Mouse (Mus musculus) mature B cell (primary cell): ENCODE data around the gene Rapgefl1.
"Not testable (repeated sequence)": the region's sequence is repeated elsewhere in the genome, so short reads cannot be mapped to it uniquely, and the experiment has no call there.

Source experiments
- in situ Hi-C: fragments of 300-500 bp; cut with MboI; formaldehyde crosslinking; loops from 2 replicates; pipeline ENCODE4 v1.14.3; 2019

The Rapgefl1 gene

GRCm38 (mm10) chr11:98810686-98811085 is 25.9 kb upstream of the Rapgefl1 start:
- in situ Hi-C loops = no loop called here

DNA sequence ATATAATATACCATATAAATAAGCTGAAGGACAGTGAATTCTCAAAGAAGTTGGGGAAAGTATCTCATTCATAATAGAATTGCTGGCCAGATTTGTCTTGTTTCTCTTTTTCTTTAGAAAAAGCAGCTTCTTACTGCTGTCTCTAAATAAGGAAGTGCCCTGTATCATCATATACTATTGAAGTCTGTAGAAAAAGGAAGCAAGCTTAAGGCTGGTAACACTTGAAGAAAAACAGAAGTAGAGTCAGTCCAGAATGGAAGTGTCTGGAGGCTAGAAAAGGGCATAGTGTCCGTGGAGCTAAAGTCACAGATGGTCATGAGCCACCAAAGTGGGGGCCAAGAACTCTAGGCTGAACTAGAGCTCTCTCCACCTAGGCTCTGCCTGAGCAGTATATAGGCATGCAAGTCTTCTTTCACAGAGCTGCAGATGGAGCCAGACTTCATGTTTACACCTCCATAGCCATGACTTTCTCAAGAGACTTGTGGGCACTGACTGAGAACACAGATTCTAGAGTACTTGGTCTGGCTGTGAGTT is 19.8 kb upstream of the Rapgefl1 start:
- in situ Hi-C loops = no loop called here

DNA sequence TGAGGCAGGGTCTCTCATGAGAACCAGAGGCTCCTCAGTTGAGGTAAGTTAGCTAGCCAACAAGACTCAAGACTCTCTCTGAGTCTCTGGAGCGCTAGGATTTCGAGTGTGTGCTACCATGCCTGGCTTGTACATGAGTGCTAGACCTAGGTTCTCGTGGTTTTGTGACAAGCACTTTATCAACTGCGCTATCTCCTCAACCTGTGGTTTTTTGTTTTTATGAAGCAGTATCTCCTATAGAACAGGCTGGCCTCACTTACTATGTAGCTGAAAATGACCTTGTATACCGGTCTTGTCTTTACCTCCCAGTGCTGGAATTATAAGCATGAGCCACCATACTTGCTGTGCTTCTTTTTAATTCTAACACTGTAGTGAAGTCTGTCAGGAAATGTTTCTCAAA is 15.6 kb upstream of the Rapgefl1 start:
- in situ Hi-C loops = no loop called here

GRCm38 (mm10) chr11:98826071-98826470 is 10.5 kb upstream of the Rapgefl1 start:
- in situ Hi-C loops = not testable (repeated sequence)

DNA sequence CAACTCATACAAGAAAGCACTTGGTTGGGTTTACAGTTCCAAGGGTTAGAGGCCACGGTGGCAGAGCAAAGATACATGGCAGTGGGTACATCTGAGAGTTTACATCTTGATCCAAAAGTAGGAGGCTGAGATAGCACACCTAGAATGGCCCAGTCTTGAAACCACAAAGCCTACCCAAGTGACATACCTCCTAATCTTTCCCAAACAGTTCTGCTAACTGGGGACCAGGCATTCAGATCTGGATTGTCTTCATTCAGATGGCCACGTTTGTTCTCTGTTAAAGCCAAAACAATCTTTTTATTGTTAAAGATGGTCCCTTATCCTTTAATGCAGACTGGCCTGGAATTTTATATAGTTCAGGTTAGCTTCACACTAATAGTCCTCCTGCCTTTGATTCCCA is 8.7 kb upstream of the Rapgefl1 start:
- in situ Hi-C loops = no loop called here

- in situ Hi-C loops = no loop called here
These were observed 7.4 kb upstream of the Rapgefl1 start for GRCm38 (mm10) chr11:98829091-98829775.

GRCm38 (mm10) chr11:98829875-98830274 is 6.7 kb upstream of the Rapgefl1 start:
- in situ Hi-C loops = no loop called here

GRCm38 (mm10) chr11:98835296-98835695 is 1.3 kb upstream of the Rapgefl1 start:
- in situ Hi-C loops = no loop called here

DNA sequence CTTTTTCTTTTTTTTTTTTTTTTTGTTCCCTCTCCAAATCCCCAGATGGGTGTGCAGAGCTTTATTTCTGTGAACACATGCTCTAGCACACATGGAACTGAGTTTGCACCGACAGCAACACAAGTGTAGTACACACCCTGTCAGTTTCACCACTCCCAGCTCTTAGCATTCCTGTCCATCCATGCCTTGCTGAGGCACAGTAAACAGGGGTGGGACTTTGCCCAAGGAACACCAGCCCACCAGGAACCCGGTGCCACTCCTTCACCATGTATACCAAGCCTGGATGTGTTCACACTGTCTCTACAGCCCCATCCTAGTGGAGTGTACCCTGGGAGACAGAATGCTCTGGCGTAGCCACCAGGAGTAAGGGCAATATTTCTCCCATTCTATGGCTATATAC is 860 bp upstream of the Rapgefl1 start:
- in situ Hi-C loops = no loop called here

DNA sequence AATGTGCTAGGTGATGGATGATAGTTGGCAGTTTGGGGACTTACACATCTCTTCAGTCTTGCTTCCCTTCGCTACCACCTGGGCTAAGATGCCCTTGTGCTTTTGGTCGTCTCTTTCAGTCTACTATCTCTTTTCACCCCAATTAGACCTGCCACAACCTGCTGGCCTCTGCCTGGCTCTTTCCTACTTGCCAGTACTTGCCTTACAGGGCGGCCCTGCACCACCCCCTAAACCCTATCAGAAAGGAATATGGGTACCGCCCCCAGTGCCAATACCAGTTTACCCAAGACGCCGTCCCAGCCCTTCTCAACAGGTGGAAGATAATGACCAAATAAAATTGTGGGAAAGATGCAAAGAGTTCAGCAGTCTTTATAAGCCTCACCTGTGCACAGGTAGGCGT is 457 bp upstream of the Rapgefl1 start:
- in situ Hi-C loops = no loop called here

DNA sequence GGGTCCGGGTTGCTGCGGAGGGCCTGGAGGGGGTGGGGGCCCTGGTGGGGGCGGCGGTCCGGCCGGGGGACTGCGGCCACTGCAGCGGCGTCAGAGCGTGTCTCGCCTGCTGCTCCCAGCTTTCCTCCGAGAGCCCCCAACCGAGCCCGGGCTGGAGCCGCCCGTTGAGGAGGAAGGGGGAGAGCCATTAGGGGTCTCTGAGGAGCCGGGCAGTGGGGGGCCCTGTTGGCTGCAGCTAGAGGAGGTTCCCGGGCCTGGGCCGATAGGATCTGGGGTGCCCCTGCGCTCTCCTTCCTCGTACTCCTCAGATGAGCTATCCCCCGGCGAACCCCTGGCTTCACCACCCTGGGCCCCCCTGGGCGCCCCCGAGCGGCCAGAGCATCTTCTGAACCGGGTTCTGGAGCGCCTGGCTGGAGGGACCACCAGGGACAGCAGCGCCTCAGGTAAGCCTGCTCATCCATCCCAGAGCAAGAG is 683 bp downstream of the Rapgefl1 start:
- in situ Hi-C loops = no loop called here

DNA sequence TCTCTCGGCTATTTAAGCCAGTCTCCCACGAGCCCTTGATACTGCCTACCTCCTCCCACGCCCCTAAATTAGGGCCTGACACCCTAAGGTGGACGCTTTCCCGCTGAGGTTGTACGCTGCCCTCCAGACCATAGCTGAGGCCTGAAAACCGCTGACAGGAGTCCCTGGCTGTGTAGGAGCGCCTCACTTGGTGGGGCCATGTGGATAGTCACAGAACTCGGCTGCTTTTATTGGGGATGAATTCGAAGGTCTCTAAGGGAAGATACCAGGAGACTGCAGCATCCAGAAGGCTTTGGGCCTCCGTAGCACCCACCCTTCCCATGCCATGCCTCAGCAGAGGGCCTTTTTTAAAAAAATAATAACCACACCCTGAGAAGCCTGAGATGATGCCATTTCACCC is 1.3 kb downstream of the Rapgefl1 start:
- in situ Hi-C loops = no loop called here

DNA sequence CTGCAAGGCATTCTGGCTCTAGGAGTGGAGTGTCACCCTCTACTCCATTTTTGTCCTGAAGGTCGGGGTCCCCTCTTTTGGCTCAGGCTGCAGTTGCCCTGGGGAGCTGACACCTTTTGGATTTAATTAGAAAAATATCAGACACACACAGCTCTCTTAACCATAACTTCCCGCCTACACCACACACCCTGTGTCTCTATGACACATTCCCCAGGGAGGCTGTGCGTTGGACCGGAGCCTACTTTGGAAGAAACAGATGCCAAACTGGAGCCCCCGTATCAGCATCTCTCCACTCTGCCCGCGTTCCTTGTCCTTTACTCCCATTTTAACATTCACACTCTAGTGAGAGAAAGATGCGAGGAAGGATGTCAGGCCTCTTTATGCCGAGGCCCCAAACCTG is 1.9 kb downstream of the Rapgefl1 start:
- in situ Hi-C loops = no loop called here

DNA sequence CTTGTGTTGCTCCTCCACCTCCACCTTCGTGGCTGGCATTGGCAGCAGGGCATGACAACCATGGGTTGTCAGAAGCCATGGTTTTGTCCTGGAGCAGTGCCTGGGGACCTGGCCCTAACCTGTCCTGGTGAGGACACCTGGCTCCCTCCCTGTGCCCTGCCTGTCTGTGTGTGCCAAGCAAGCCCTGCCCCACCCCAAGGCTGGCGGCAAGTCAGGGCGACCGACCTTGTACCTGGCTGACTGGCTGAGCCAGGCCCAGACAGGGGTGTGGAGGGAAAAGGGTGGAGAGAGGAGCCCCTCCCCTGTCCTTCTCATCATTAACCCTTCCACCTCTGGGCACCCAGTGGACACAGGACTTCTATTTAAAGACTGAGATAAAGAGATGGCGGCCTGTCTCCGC is 2.8 kb downstream of the Rapgefl1 start:
- in situ Hi-C loops = no loop called here

DNA sequence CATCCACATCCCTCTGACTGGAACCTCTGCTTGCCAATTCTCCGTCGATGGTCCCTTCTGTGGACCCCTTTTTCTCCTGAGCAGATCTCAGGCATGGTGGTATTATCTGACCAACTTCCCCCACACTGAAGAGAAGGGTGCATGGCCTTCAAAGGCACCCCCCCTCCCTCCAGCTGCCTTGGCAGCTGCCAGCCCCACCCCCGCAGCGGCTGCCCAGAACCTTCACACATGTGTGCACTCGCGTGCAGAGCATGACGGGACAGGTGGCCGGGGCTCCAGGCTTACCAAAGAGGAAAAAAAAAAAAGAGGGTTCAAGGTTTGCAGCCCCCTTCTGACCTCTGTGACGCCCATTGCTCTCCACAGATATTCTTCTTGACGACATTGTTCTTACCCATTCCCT is 3.3 kb downstream of the Rapgefl1 start:
- in situ Hi-C loops = no loop called here

GRCm38 (mm10) chr11:98846016-98846415 is 9.4 kb downstream of the Rapgefl1 start:
- in situ Hi-C loops = no loop called here

DNA sequence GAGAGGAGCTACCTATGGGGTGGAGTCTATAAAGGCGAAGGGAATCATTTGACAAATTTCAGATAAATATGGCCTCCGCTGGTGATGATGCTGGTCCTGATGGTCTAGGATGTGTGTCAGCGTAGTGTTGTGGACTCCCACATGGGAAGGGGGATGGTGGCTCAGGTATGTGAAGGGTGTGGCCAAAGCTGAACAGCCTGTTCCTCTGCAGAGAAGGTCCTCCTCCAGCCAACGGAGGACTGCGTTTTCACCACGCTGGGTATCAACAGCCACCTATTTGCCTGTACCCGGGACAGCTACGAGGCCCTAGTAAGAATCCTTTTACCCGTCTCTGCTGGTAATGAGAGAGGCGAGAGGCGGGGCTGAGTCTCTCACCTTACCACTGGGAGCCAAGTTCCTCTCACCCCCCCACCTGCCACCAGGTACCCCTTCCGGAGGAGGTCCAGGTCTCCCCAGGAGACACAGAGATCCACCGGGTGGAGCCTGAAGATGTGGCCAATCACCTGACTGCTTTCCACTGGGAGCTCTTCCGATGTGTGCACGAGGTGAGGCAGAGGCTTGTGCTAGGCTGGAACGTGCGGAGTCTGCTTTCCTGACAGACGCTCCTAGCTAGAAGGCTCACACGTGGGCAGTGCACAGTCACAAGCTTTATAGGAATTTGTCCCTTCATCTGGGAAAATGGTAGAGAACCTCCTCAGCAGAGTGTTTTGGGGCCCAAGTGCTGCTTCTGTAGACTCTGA is 10.4 kb downstream of the Rapgefl1 start:
- in situ Hi-C loops = no loop called here

DNA sequence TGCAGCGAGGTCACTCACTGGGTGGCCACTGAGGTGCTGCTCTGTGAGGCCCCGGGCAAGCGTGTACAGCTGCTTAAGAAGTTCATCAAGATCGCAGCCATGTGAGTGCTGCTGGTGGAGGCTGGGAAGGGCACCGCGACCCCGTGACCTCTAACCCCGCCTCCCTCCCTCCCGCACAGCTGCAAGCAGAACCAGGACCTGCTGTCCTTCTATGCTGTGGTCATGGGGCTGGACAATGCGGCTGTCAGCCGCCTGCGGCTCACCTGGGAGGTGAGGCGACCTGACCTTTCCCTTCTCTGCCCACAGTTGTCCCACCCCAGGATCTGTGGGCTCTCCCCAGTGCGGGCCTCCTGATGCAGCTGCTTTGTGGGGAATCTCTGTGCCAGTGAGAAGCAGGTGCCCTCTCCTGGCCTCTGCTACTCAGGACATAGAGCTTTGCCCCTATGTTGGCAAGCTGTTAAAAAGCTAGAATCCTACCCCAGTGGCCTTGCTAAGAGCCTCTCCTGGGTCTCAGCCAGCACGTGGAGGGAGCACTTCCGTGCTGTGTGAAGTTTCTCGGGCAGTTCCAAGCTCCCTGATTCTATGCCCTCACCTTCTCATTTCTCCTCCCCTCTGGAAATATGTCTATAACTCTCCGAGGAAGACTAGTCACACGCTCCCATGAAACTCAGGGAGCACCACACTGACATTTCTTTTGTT is 12.8 kb downstream of the Rapgefl1 start:
- in situ Hi-C loops = no loop called here

GRCm38 (mm10) chr11:98850100-98851093 is 13.8 kb downstream of the Rapgefl1 start:
- in situ Hi-C loops = no loop called here

- in situ Hi-C loops = no loop called here
These were observed 17.5 kb downstream of the Rapgefl1 start for GRCm38 (mm10) chr11:98854116-98854515.

- in situ Hi-C loops = no loop called here
These were observed 18.1 kb downstream of the Rapgefl1 start for GRCm38 (mm10) chr11:98854659-98855058.
